Mouse (Mus musculus): Measurements from ENCODE around the gene Flad1.

- TF ChIP-seq POLR2A (IDR thresholded peaks at IDR 0.05; ENCODE audit: low read depth, low read length) (no peak), CTCF (IDR thresholded peaks at IDR 0.05; ENCODE audit: borderline replicate concordance, insufficient read depth, low read length) (peak; percentile 63)
Observed at GRCm38 (mm10) chr3:89456726-89457665, 45.3 kb upstream of the Flad1 start.

All from embryonic fibroblast, embryonic 13.5 days (primary cell).